Mouse (Mus musculus) stomach, embryonic 16.5 days (tissue): ENCODE measurements around the gene Nuak2. TPM values are rescaled to one million over a fixed set of nuclear protein-coding genes. Genes with fewer than 3 reads are reported as not detected.

Source experiments
- ATAC-seq: fragments of 200-750 bp; cut with Nextera tagmentation; 2 replicates; pipeline ENCODE4 v1.8.0; 2017; ENCODE audit warnings: moderate number of reproducible peaks, moderate TSS enrichment; ENCODE audit not compliant: insufficient read depth, low FRiP score
- H3K27ac ChIP-seq: fragments of 300-500 bp; sonication (generic); 2 replicates; pipeline ENCODE4 v1.5.1; 2014; ENCODE audit warnings: low read length
- H3K27me3 ChIP-seq: fragments of 300-500 bp; sonication (generic); 2 replicates; pipeline ENCODE4 v1.6.1; 2014; ENCODE audit warnings: low read length, control low read depth, mixed read lengths; ENCODE audit not compliant: control insufficient read depth, insufficient read depth
- H3K36me3 ChIP-seq: fragments of 300-500 bp; sonication (generic); 2 replicates; pipeline ENCODE4 v1.6.1; 2014; ENCODE audit warnings: low read length; ENCODE audit not compliant: control insufficient read depth, insufficient read depth
- H3K4me1 ChIP-seq: fragments of 300-500 bp; sonication (generic); 2 replicates; pipeline ENCODE4 v1.6.1; 2014; ENCODE audit warnings: low read length, control low read depth, mixed read lengths; ENCODE audit not compliant: control insufficient read depth, insufficient read depth
- H3K4me2 ChIP-seq: fragments of 300-500 bp; sonication (generic); 2 replicates; pipeline ENCODE4 v1.6.1; 2014; ENCODE audit warnings: low read depth, low read length, mixed read lengths
- H3K4me3 ChIP-seq: fragments of 300-500 bp; sonication (generic); replicated peaks from 2 replicates; pipeline ENCODE4 v1.5.1; 2014; ENCODE audit warnings: mild to moderate bottlenecking, low read length
- H3K9ac ChIP-seq: fragments of 300-500 bp; sonication (generic); 2 replicates; pipeline ENCODE4 v1.6.1; 2014; ENCODE audit warnings: low read length
- H3K9me3 ChIP-seq: fragments of 300-500 bp; sonication (generic); replicated peaks from 2 replicates; pipeline ENCODE4 v1.6.1; 2016; ENCODE audit warnings: low read length, control low read depth; ENCODE audit not compliant: control insufficient read depth
- WGBS: fragments of 180-500 bp; shearing (Covaris S2); extraction: QIAGEN DNeasy Blood & Tissue Kit; methylation state at CpG from one replicate; pipeline ENCODE4 v1.1.7; 2014; 5-methylcytosine and 5-hydroxymethylcytosine counted together
- polyA plus RNA-seq: library from polyadenylated mRNA; unstranded; fragments of >200 nt; fragmentation: Nextera tagmentation; extraction: Ambion mirVana; gene quantifications from 2 replicates; pipeline ENCODE4 v1.2.1, GENCODE M21; 2015

Nuak2 gene
- polyA plus RNA-seq, 1 experiment from 2014 or later, result 6.9 TPM

DNA sequence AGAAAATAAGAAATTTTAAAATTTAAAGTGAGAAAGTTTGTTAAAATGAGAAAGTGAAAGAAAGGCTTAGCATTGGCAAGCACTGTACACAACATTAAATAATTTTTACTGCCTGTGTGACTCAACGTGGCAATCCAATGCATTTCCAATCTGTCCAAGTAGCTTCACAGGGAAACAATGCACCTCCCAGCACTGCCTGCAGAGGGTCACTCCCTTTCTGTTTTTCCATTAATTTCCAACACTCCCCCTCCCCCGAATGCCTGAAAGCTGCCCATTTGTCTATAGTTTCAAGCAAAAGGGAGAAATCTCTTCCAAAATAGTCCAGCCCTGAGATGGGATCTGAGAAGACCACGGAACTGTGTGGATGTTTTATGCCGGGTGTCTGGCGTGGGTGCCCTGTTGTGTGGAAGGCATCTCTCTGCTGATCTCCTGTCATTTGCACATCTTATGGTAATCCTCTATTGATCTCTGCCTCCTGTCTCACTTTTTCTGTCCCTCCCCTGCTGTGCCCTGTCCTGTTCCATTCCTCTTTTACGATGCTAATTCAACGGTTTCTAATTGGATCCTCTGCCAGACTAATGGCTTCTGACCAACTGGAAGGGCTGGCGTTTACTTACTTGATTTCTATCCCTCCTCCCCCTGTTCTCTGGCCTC lies 34.3 kb upstream of the Nuak2 start:
- 0 out of 2 replicates have a peak, but pooled peaks cover 4% of the 10 kb centered on the region for H3K4me1 ChIP-seq
- no peak overlapping the region for H3K9ac ChIP-seq
- no peak for ATAC-seq
- H3K27ac ChIP-seq, result no peak overlapping the region
- no peaks in the 10 kb centered on the region for H3K27me3 ChIP-seq
- no peaks in the 10 kb centered on the region for H3K36me3 ChIP-seq
- H3K4me2 ChIP-seq, result no peak overlapping the region
- WGBS, result 35% methylated on average over 8 of the region's 8 CpGs
- H3K9me3 ChIP-seq, result no peaks in the 10 kb centered on the region
- no peak overlapping the region for H3K4me3 ChIP-seq

GRCm38 (mm10) chr1:132282177-132282536 lies 33.8 kb upstream of the Nuak2 start:
- Histone ChIP-seq H3K27me3 (no peaks in the 10 kb centered on the region), H3K9me3 (no peaks in the 10 kb centered on the region), H3K36me3 (no peaks in the 10 kb centered on the region), H3K9ac (no peak overlapping the region), H3K4me2 (no peak overlapping the region), H3K4me3 (no peak overlapping the region), H3K4me1 (0 out of 2 replicates have a peak, but pooled peaks cover 4% of the 10 kb centered on the region), H3K27ac (no peak overlapping the region)
- no peak for ATAC-seq
- WGBS, result 91% methylated on average over 2 of the region's 2 CpGs

- Histone ChIP-seq H3K9ac (no peak overlapping the region), H3K27ac (no peak overlapping the region), H3K4me3 (no peak overlapping the region), H3K4me2 (no peak overlapping the region), H3K36me3 (no peaks in the 10 kb centered on the region), H3K27me3 (no peaks in the 10 kb centered on the region), H3K9me3 (no peaks in the 10 kb centered on the region), H3K4me1 (0 out of 2 replicates have a peak, but pooled peaks cover 5% of the 10 kb centered on the region)
- ATAC-seq, result no peak
- 82% methylated on average over 13 of the region's 13 CpGs for WGBS
Measured at GRCm38 (mm10) chr1:132283018-132283417, 32.9 kb upstream of the Nuak2 start.

- H3K27ac ChIP-seq, result no peak overlapping the region
- H3K4me1 ChIP-seq, result peaks cover 13% of the 10 kb centered on the region; the same call in 1 of the 2 replicates
- H3K9me3 ChIP-seq, result no peaks in the 10 kb centered on the region
- H3K4me2 ChIP-seq, result no peak overlapping the region
- no peak overlapping the region for H3K4me3 ChIP-seq
- ATAC-seq, result no peak
- H3K27me3 ChIP-seq, result peaks cover 3% of the 10 kb centered on the region; the same call in 1 of the 2 replicates
- H3K9ac ChIP-seq, result no peak overlapping the region
- no peaks in the 10 kb centered on the region for H3K36me3 ChIP-seq
- WGBS, result 58% methylated on average over 1 of the region's 1 CpGs
Measured at GRCm38 (mm10) chr1:132286735-132287134, 29.2 kb upstream of the Nuak2 start.

- Histone ChIP-seq H3K27me3 (peaks cover 3% of the 10 kb centered on the region; the same call in 1 of the 2 replicates), H3K4me2 (no peak overlapping the region), H3K4me3 (no peak overlapping the region), H3K4me1 (peaks cover 17% of the 10 kb centered on the region), H3K36me3 (no peaks in the 10 kb centered on the region), H3K9me3 (no peaks in the 10 kb centered on the region), H3K27ac (no peak overlapping the region), H3K9ac (no peak overlapping the region)
- 76% methylated on average over 2 of the region's 2 CpGs for WGBS
- ATAC-seq, result no peak
Measured at GRCm38 (mm10) chr1:132287445-132287844, 28.5 kb upstream of the Nuak2 start.

GRCm38 (mm10) chr1:132287991-132288451 lies 27.9 kb upstream of the Nuak2 start:
- Histone ChIP-seq H3K9me3 (no peaks in the 10 kb centered on the region), H3K27me3 (peaks cover 3% of the 10 kb centered on the region; the same call in 1 of the 2 replicates), H3K9ac (no peak overlapping the region), H3K4me2 (no peak overlapping the region), H3K36me3 (no peaks in the 10 kb centered on the region), H3K4me3 (no peak overlapping the region), H3K27ac (no peak overlapping the region), H3K4me1 (peaks cover 23% of the 10 kb centered on the region)
- ATAC-seq, result no peak
- 30% methylated on average over 11 of the region's 11 CpGs for WGBS

- Histone ChIP-seq H3K4me3 (no peak overlapping the region), H3K36me3 (no peaks in the 10 kb centered on the region), H3K4me2 (no peak overlapping the region), H3K27me3 (peaks cover 3% of the 10 kb centered on the region; the same call in 1 of the 2 replicates), H3K9me3 (no peaks in the 10 kb centered on the region), H3K27ac (no peak overlapping the region), H3K9ac (no peak overlapping the region), H3K4me1 (peaks cover 24% of the 10 kb centered on the region)
- 70% methylated on average over 6 of the region's 6 CpGs for WGBS
- ATAC-seq, result peak; percentile 44; the same call in 1 of the 2 replicates
Measured at GRCm38 (mm10) chr1:132289965-132290364, 26.0 kb upstream of the Nuak2 start.

DNA sequence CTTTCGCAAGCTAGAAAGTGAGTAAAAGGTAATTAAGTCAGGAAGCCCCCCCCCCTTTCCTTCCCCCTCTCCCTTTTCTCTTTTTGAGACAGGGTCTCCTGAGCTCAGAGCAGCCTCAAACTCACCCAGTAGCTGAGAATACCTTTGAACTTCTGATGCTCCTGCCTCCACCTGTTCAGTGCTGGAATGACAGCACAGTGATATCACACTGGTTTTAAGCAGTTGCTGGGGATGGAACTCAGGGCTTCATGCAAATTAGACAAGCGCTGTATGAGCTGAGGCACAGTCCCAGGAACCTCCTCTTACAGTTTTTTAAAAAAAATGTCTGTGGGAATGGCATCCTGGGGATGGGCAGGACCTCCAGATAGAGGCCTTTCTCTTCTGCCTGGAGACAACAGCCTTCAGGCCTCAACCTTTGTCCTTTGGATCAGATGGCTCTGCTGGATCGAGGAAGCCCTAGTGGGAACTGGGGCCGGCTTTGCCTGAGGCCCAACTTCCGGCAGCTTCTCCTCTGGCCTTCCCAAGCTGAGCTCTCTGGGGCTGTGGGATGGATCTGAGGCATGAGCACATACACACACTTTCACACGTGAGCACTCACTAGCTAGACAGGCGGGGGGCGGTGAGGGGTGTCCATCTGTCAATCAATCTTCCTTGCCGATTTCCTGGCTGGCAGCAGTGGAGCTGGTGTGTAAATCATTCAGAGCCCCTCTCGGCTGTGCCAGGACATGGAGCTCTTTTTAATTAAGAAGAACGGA lies 24.8 kb upstream of the Nuak2 start:
- no peak for ATAC-seq
- Histone ChIP-seq H3K27ac (no peak overlapping the region), H3K4me1 (peaks cover 24% of the 10 kb centered on the region), H3K27me3 (peaks cover 3% of the 10 kb centered on the region; the same call in 1 of the 2 replicates), H3K36me3 (no peaks in the 10 kb centered on the region), H3K9ac (0 out of 2 replicates have a peak overlapping the region, but pooled peaks have one; percentile 33), H3K9me3 (no peaks in the 10 kb centered on the region), H3K4me2 (no peak overlapping the region), H3K4me3 (no peak overlapping the region)
- 58% methylated on average over 11 of the region's 11 CpGs for whole genome bisulfite sequencing

- H3K4me1 ChIP-seq, result peaks cover 24% of the 10 kb centered on the region
- no peak overlapping the region for H3K9ac ChIP-seq
- WGBS, result 48% methylated on average over 4 of the region's 4 CpGs
- H3K36me3 ChIP-seq, result no peaks in the 10 kb centered on the region
- H3K4me3 ChIP-seq, result no peak overlapping the region
- H3K4me2 ChIP-seq, result no peak overlapping the region
- no peaks in the 10 kb centered on the region for H3K9me3 ChIP-seq
- ATAC-seq, result no peak
- peaks cover 3% of the 10 kb centered on the region; the same call in 1 of the 2 replicates for H3K27me3 ChIP-seq
- H3K27ac ChIP-seq, result no peak overlapping the region
Measured at GRCm38 (mm10) chr1:132291706-132292105, 24.2 kb upstream of the Nuak2 start.
